Mouse (Mus musculus) neural tube, embryonic 15.5 days (tissue): ENCODE results near the gene Myod1. TPM values are rescaled to one million over a fixed set of nuclear protein-coding genes. Genes with fewer than 3 reads are reported as not detected.
A peak's percentile ranks its signal among the peaks of the same experiment; 100 is the strongest.

ENCODE experiments used
- ATAC-seq: fragments of 200-750 bp; cut with Nextera tagmentation; 2 replicates; pipeline ENCODE4 v1.8.0; 2017; ENCODE audit warnings: mild to moderate bottlenecking, moderate TSS enrichment, moderate library complexity; ENCODE audit not compliant: low FRiP score
- H3K27ac ChIP-seq: fragments of 300-500 bp; sonication (generic); replicated peaks from 2 replicates; pipeline ENCODE4 v1.5.1; 2015; ENCODE audit warnings: mild to moderate bottlenecking, inconsistent platforms
- H3K27me3 ChIP-seq: fragments of 300-500 bp; sonication (generic); replicated peaks from 2 replicates; pipeline ENCODE4 v1.6.1; 2015; ENCODE audit warnings: inconsistent platforms
- H3K36me3 ChIP-seq: fragments of 300-500 bp; sonication (generic); 2 replicates; pipeline ENCODE4 v1.6.1; 2015; ENCODE audit warnings: inconsistent platforms
- H3K4me1 ChIP-seq: fragments of 300-500 bp; sonication (generic); 2 replicates; pipeline ENCODE4 v1.6.1; 2015; ENCODE audit warnings: inconsistent platforms
- H3K4me2 ChIP-seq: fragments of 300-500 bp; sonication (generic); 2 replicates; pipeline ENCODE4 v1.6.1; 2015; ENCODE audit warnings: inconsistent platforms, mild to moderate bottlenecking, moderate library complexity
- H3K4me3 ChIP-seq: fragments of 300-500 bp; sonication (generic); replicated peaks from 2 replicates; pipeline ENCODE4 v1.5.1; 2015; ENCODE audit warnings: mild to moderate bottlenecking, inconsistent platforms
- H3K9ac ChIP-seq: fragments of 300-500 bp; sonication (generic); replicated peaks from 2 replicates; pipeline ENCODE4 v1.6.1; 2015; ENCODE audit warnings: mild to moderate bottlenecking, inconsistent platforms
- H3K9me3 ChIP-seq: fragments of 300-500 bp; sonication (generic); replicated peaks from 2 replicates; pipeline ENCODE4 v1.6.1; 2016; ENCODE audit warnings: inconsistent platforms
- WGBS: fragments of 180-500 bp; shearing (Covaris S2); methylation state at CpG from one replicate; pipeline ENCODE4 v1.1.7; 2015; ENCODE audit warnings: mixed read lengths; 5-methylcytosine and 5-hydroxymethylcytosine counted together
- polyA plus RNA-seq: library from polyadenylated mRNA; unstranded; fragments of >200 nt; fragmentation: Nextera tagmentation; extraction: Ambion mirVana; gene quantifications from 2 replicates; pipeline ENCODE4 v1.2.1, GENCODE M21; 2015

The Myod1 gene
- polyA plus RNA-seq, 1 experiment from 2014 or later, result 2.3 TPM

DNA sequence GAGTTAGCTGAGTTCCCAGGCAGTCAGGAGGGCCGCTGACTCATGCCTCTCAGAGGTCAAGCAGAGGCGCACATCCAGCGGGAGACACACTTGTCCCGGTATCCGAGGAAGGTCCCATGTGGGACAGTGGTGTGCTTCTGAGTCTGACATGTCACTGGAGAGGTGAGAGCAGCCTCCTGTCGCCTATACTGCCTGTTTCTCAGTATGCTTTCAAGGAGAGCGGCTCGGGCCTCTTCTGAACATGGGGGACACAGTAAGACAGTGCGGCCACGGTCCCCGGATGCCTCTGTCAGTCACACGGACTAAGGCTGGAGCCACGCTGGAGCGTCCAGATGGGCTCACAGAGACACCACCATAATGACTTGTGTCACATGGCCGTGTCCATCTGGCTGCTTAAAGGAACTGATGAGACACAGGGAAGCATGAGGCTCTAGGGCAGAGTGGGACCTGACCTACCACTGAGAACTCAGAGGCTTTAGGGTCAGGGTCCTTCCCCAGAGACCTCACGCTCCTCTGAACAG, 41.9 kb downstream of the Myod1 start:
- Histone ChIP-seq H3K4me3 (no peak overlapping the region), H3K4me2 (no peak overlapping the region), H3K27ac (no peak overlapping the region), H3K9ac (no peak overlapping the region), H3K36me3 (no peaks in the 10 kb centered on the region), H3K9me3 (no peaks in the 10 kb centered on the region), H3K4me1 (peaks cover 43% of the 10 kb centered on the region), H3K27me3 (no peaks in the 10 kb centered on the region)
- ATAC-seq, result no peak
- 70% methylated on average over 16 of the region's 16 CpGs for WGBS

DNA sequence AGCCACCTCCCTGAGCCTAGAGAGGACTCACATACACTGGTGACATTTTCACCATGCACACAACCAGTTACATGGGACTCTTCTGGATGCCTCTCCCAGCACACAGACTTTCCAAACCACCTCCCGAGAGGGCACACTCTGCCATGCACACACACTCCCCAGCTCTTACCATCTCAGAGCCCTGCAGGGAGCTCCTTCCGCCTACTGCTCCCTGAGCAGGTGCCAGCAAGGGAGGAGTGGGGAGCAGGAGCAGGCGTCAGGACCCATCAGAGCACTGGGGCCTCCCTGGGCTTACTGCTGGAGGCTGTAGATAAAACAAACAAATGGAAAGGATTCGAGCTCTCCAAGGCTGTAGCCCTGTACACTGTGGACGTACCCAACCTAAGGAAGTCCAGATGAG, 45.3 kb downstream of the Myod1 start:
- H3K4me3 ChIP-seq, result no peak overlapping the region
- no peak for ATAC-seq
- peaks cover 39% of the 10 kb centered on the region for H3K4me1 ChIP-seq
- no peaks in the 10 kb centered on the region for H3K27me3 ChIP-seq
- WGBS, result 35% methylated on average over 5 of the region's 5 CpGs
- no peak overlapping the region for H3K4me2 ChIP-seq
- H3K9me3 ChIP-seq, result no peaks in the 10 kb centered on the region
- H3K36me3 ChIP-seq, result no peaks in the 10 kb centered on the region
- peak overlapping the region; percentile 41 for H3K27ac ChIP-seq
- H3K9ac ChIP-seq, result no peak overlapping the region

GRCm38 (mm10) chr7:46422052-46422763, 45.9 kb downstream of the Myod1 start:
- Histone ChIP-seq H3K9me3 (no peaks in the 10 kb centered on the region), H3K4me2 (peak overlapping the region; percentile 36), H3K27me3 (no peaks in the 10 kb centered on the region), H3K27ac (peak overlapping the region; percentile 67), H3K4me1 (peaks cover 37% of the 10 kb centered on the region), H3K9ac (no peak overlapping the region), H3K4me3 (no peak overlapping the region), H3K36me3 (no peaks in the 10 kb centered on the region)
- WGBS, result 32% methylated on average over 8 of the region's 8 CpGs
- ATAC-seq, result peak; percentile 66

DNA sequence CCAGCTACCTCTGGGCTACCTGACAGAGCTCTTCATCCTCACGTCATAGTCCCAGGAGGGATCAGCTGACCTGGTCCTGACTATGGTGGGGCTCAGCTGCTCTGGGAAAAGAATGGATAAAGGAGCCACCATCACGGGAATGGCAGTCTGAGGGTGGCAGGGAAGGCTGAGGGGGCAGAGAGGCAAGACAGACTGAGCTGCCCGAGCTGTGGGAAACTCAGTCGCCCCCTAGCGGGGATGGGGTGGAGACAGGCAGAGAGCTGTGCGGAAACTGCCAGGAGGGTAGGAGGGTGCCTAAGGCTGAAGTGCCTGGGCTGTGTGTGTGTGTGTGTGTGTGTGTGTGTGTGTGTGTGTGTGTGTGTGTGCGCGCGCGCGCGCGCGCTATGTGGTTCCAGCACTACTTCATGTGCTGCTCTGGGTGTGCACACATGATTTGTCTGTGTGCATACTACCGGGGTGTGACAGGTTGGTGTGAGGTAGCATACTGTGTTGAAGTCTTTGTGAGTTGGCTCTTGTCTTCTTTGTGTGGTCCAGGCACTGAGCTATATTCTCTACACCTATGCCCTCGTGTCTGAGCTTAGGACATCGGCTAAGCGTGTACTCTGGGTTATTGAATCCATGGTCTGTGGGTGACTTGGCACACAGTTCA, 46.6 kb downstream of the Myod1 start:
- peak; percentile 35 for ATAC-seq
- H3K36me3 ChIP-seq, result peaks cover 5% of the 10 kb centered on the region; the same call in 1 of the 2 replicates
- H3K27ac ChIP-seq, result peak overlapping the region; percentile 67
- peaks cover 37% of the 10 kb centered on the region for H3K4me1 ChIP-seq
- no peak overlapping the region for H3K4me3 ChIP-seq
- H3K4me2 ChIP-seq, result peak overlapping the region; percentile 36
- H3K9ac ChIP-seq, result no peak overlapping the region
- no peaks in the 10 kb centered on the region for H3K27me3 ChIP-seq
- WGBS, result 55% methylated on average over 18 of the region's 18 CpGs
- H3K9me3 ChIP-seq, result no peaks in the 10 kb centered on the region

DNA sequence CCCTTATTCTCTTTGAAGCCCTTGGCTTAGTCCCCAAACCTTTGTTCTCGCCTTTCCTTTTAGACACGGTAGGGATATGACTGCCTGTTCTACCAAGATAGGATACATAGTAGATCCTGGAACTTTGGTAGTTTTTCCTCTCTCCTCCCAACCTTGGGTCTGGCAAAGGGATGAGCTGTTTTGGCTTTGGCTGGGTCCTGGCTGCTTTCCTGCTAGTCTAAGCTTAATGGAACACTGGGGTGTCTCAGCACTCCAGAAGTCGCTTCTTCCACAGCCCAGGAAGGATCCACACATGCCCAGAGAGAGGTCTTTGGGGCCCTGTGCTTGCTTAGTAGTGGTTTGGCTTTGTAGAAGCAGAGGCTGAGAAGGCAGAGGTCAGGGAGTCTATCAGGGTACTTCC, 47.7 kb downstream of the Myod1 start:
- ATAC-seq, result no peak
- Histone ChIP-seq H3K9ac (no peak overlapping the region), H3K4me1 (peaks cover 37% of the 10 kb centered on the region), H3K27me3 (no peaks in the 10 kb centered on the region), H3K4me2 (no peak overlapping the region), H3K27ac (no peak overlapping the region), H3K4me3 (no peak overlapping the region), H3K36me3 (peaks cover 6% of the 10 kb centered on the region; the same call in 1 of the 2 replicates), H3K9me3 (no peaks in the 10 kb centered on the region)
- 84% methylated on average over 3 of the region's 3 CpGs for WGBS

DNA sequence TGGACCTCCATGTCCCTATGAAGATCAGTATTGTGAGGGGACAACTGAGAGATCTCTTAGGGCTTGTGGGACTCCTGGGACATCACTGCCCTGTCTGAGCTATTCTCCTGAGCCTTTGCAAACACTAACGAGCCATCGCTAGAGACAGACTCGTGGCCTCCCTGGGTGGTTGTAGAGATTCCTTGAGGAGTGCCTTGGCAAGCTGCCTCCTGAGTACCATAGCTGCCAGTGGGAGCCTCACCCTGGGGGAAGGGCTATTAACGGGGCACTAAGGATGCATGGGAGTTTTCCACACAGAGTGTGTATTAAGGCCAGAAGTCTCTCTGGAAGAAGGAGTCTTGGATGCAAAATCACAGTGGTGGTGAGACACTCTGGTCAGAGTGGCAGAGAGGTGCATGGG, 48.7 kb downstream of the Myod1 start:
- 44% methylated on average over 4 of the region's 4 CpGs for WGBS
- no peak overlapping the region for H3K4me2 ChIP-seq

More for the DNA sequence above, 48.7 kb downstream of the Myod1 start:
- no peak overlapping the region for H3K9ac ChIP-seq
- no peak overlapping the region for H3K27ac ChIP-seq
- peaks cover 37% of the 10 kb centered on the region for H3K4me1 ChIP-seq
- H3K4me3 ChIP-seq, result no peak overlapping the region
- peaks cover 6% of the 10 kb centered on the region; the same call in 1 of the 2 replicates for H3K36me3 ChIP-seq
- H3K27me3 ChIP-seq, result no peaks in the 10 kb centered on the region
- H3K9me3 ChIP-seq, result no peaks in the 10 kb centered on the region
- no peak for ATAC-seq

Other genes starting within 250 kb of the Myod1 start
- 11.2 and 12.4 TPM in 2 replicates for gene Abcc8, start 196.4 kb upstream of the Myod1 start, polyA plus RNA-seq
- 2.1 and 5.0 TPM in 2 replicates for gene Ush1c, start 138.0 kb upstream of the Myod1 start, polyA plus RNA-seq
- gene Otog, start 135.5 kb upstream of the Myod1 start, polyA plus RNA-seq, result 0.09 TPM in 1 of 2 replicates, not detected in the other
- 16.8 and 19.4 TPM in 2 replicates for gene Kcnc1, start 20.0 kb downstream of the Myod1 start, polyA plus RNA-seq